Comparison of ENCODE assay signal across 22 mouse cellular contexts in the genomic region with DNA sequence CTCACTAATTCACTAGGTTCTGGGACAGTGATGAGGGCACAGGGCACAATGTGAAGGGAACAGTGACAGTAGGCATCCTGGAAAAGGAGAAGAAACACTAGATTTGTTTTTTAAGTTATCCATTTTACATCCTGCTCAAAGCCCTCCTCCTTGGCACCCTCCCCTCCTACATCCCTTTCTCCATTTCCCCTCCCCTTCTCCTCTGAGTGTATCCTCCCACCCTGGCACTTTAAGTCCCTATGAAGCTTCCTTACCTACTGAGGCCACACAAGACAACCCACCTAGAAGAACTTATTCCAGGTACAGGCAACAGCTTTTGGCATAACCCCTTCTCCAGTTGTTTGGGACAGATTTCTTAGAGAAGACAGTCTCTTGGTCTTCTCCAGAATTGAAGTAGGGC. TPM values are rescaled to one million over a fixed set of nuclear protein-coding genes. Genes with fewer than 3 reads are reported as not detected.
A peak's percentile ranks its signal among the peaks of the same experiment; 100 is the strongest.
DNase-seq lines count a peak whose midpoint lies in the region; ATAC-seq lines count a peak whose summit lies in the region.
"Had no signal": no experiment of that assay in that cellular context is flagged by ENCODE, and none has a peak within 500 bp of the region (broad histone marks: within the 10 kb centered on the region; RNA-seq: fewer than 3 reads in every experiment).

Gene Ms4a6b, plus strand, starts transcription at position 267 of the 400 bp plus-strand sequence.

- no peaks in the 10 kb centered on the region for H3K27me3 ChIP-seq in kidney, embryonic 16.5 days (ENCODE audit: insufficient read depth, low read length)
- H3K27me3 ChIP-seq: CH12.LX; forebrain, embryonic 13.5 days; heart, embryonic 15.5 days had no signal

- no peak for DNase-seq in adrenal gland, adult 18-20 months (ENCODE audit: low spot score in 2 of 2)
- DNase-seq in adrenal gland, postnatal 4 days (ENCODE audit: low spot score in 2 of 2): no peak
- DNase-seq in thymus, postnatal 0 days (ENCODE audit: low spot score): peak; percentile 19
- DNase-seq in thymus, postnatal 4 days: no peak
- no peak for DNase-seq in kidney, postnatal 36 days
- DNase-seq: cerebellum, adult 11-12 months; cerebellum, postnatal 25 days; gastrocnemius, postnatal 14 days; kidney, adult 18-20 months; kidney, postnatal 10 days had no signal

- H3K36me3 ChIP-seq in kidney, embryonic 16.5 days (ENCODE audit: insufficient read depth, low read length): no peaks in the 10 kb centered on the region
- H3K36me3 ChIP-seq: heart, embryonic 15.5 days; hindbrain, embryonic 10.5 days had no signal

- H3K4me1 ChIP-seq in kidney, embryonic 16.5 days (ENCODE audit: insufficient read depth, low read length): no peaks in the 10 kb centered on the region
- H3K4me1 ChIP-seq: forebrain, embryonic 13.5 days; heart, embryonic 15.5 days; hindbrain, embryonic 10.5 days had no signal

- no peak within 1 kb of the TSS for H3K4me2 ChIP-seq in kidney, embryonic 16.5 days (replicated peaks; ENCODE audit: low read depth, low read length)
- H3K4me2 ChIP-seq: forebrain, embryonic 13.5 days; heart, embryonic 15.5 days had no signal

- ATAC-seq in granulocyte monocyte progenitor cell, adult 5-6 weeks (replicated peaks; ENCODE audit: poor library complexity, severe bottlenecking): no peak
- ATAC-seq in neutrophil, adult 5-6 weeks (ENCODE audit: extremely low read depth, insufficient number of reproducible peaks, low FRiP score, poor library complexity, severe bottlenecking): no peak
- no peak for ATAC-seq in kidney, embryonic 16.5 days (ENCODE audit: low FRiP score, low TSS enrichment)
- ATAC-seq: forebrain, embryonic 13.5 days; hindbrain, postnatal 0 days; lung, postnatal 0 days; midbrain, embryonic 16.5 days had no signal

- H3K9ac ChIP-seq in kidney, embryonic 16.5 days (replicated peaks; ENCODE audit: low read length): no peak within 1 kb of the TSS
- H3K9ac ChIP-seq: forebrain, embryonic 13.5 days; heart, embryonic 15.5 days had no signal

- no peaks in the 10 kb centered on the region for H3K9me3 ChIP-seq in kidney, embryonic 16.5 days (ENCODE audit: low read length)
- H3K9me3 ChIP-seq: forebrain, embryonic 13.5 days; heart, embryonic 15.5 days; hindbrain, embryonic 10.5 days had no signal

- H3K27ac ChIP-seq in kidney, embryonic 16.5 days (ENCODE audit: low read length): no peak within 1 kb of the TSS
- H3K27ac ChIP-seq: forebrain, embryonic 13.5 days; heart, embryonic 15.5 days; hindbrain, embryonic 10.5 days; hindbrain, postnatal 0 days; layer of hippocampus, adult 2 months had no signal

- H3K4me3 ChIP-seq in kidney, embryonic 16.5 days (ENCODE audit: low read length): no peak within 1 kb of the TSS
- H3K4me3 ChIP-seq: forebrain, embryonic 13.5 days; heart, embryonic 15.5 days; hindbrain, embryonic 10.5 days; layer of hippocampus, adult 2 months had no signal

RNA-seq across cellular contexts. Expression of gene Ms4a6b, which starts in this region (rescaled TPM):
- total RNA-seq in adrenal gland, adult 18-20 months (2021): 10 to 100 TPM; 13.6 to 14.8 TPM
- 1 to 10 TPM; 4.4 to 5.5 TPM for total RNA-seq in adrenal gland, postnatal 4 days (2021)
- polyA plus RNA-seq in thymus, postnatal 0 days (2015; fragmentation: Nextera tagmentation; extraction: Ambion mirVana): 38.0 and 44.1 TPM in 2 replicates
- 39.1 and 44.2 TPM in 2 replicates for total RNA-seq in granulocyte monocyte progenitor cell, adult 5-6 weeks (2014; fragmentation: Nextera tagmentation)
- 28.3 and 30.5 TPM in 2 replicates for total RNA-seq in granulocyte monocyte progenitor cell, adult 5-6 weeks (2017)
- total RNA-seq in neutrophil, adult 5-6 weeks (2017): 108 and 112 TPM in 2 replicates
- polyA plus RNA-seq in kidney, embryonic 16.5 days (2015; fragmentation: Nextera tagmentation; extraction: Ambion mirVana): 3.2 and 4.1 TPM in 2 replicates
- total RNA-seq: MEL had no signal
